Mouse (Mus musculus): ENCODE results near the gene Zfp784. TPM values are rescaled to one million over a fixed set of nuclear protein-coding genes. Genes with fewer than 3 reads are reported as not detected.
"Not testable (repeated sequence)": the region's sequence is repeated elsewhere in the genome, so short reads cannot be mapped to it uniquely, and the experiment has no call there.

The Zfp784 gene
- 5.2 and 6.9 TPM in 2 replicates for polyA plus RNA-seq (2012; rRNA removed)

DNA sequence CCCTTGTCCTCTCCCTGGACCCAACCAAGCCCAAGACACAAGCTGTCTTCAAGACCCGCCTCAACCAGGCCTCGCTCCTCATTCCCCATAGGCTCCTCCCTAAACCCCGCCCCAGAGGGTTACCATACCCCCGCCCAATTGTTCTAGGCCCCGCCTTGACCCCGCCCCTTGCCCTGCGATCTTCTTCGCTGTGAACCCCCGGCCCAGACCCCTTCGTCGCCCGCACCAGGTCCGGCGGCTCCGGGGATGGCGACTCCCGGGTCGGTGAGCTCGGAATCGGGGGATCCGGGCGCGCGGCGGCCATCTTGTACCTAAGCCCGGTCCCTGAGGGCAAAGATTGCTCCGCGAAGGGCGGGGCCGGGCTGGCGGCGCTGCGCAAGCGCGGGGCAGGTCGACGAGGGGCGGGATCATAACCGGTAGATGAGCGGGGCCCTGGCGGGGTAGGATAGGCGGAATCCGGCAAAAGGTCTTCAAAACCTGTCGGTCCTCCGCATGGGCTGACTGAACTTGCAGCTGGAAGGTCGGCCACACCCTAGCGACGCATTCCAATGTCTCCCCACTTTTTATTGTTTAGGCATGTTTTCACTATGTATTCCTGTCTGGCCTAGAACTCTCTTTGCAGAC is at the start of gene Zfp784:
TSS of gene Zfp784 (minus strand) at position 338 of the 624 bp plus-strand sequence.
- peak; percentile 96 for DNase-seq
- 1% methylated on average over 48 of the region's 48 CpGs for WGBS
- TF ChIP-seq POLR2A (IDR thresholded peaks at IDR 0.05; ENCODE audit: borderline replicate concordance, extremely low read depth, low read depth, low read length) = peak; percentile 64; the same call in 1 of the 2 replicates
- no peak for TF ChIP-seq CTCF (IDR thresholded peaks at IDR 0.05; ENCODE audit: insufficient read depth, low read length)
- peak within 1 kb of the TSS; percentile 99 for H3K4me3 ChIP-seq (replicated peaks; ENCODE audit: extremely low read depth, low read depth, low read length)
- peaks cover 7% of the 10 kb centered on the region for H3K4me1 ChIP-seq (ENCODE audit: control insufficient read depth, insufficient read depth, low read length)

DNA sequence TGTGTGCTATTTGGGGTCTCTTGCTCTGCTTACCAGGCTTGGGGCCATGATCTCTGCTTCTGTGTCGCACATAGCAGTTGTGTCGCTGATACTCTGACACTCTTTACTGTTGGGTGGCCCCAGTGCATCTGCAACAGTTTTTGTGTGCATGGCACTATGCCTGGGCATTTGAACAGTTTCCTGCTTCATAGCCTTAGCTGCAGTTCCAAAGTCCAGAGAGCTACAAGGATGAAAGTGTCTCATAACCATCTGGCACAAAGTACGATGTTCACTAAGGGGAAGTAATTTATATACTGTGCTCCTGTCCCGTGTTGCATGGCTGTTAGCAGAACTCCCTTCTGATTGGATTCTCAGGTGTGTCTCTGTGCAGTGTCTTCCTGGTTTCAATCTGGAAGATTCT is 49.6 kb upstream of the Zfp784 start:
- no peak for DNase-seq
- peaks cover 2% of the 10 kb centered on the region; the same call in 1 of the 2 replicates for H3K4me1 ChIP-seq (ENCODE audit: control insufficient read depth, insufficient read depth, low read length)
- H3K4me3 ChIP-seq (replicated peaks; ENCODE audit: extremely low read depth, low read depth, low read length) = no peak overlapping the region
- no peak for TF ChIP-seq CTCF (IDR thresholded peaks at IDR 0.05; ENCODE audit: insufficient read depth, low read length)
- no peak for TF ChIP-seq POLR2A (IDR thresholded peaks at IDR 0.05; ENCODE audit: borderline replicate concordance, extremely low read depth, low read depth, low read length)
- WGBS = 75% methylated on average over 4 of the region's 4 CpGs

DNA sequence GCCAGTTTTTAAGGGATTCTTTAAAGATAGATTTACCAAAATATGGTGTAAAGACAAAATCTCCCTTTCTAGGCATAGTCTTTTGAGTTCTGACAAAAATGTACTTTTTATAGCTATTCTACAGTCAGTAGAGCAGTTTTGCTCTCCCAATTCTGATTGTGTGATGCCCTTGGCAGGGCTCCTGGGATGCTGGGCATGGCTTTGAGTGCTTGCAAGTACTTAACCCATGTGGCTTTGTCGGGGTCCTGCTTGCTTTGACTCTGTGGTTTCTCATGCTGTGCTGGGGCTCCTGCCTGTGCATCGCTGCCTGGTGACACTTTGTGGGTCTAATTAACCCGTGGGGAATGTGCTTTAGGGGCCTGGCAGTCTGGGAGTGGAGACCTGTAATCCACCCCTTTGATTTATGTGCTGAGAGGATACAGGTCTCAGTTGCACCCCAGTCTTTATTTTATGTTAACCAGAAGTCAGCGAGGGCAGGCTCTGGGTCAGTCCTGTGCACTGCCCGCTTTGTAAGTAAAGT is 48.7 kb upstream of the Zfp784 start:
- DNase-seq = no peak
- 77% methylated on average over 5 of the region's 5 CpGs for WGBS
- TF ChIP-seq POLR2A (IDR thresholded peaks at IDR 0.05; ENCODE audit: borderline replicate concordance, extremely low read depth, low read depth, low read length) = no peak
- no peak for TF ChIP-seq CTCF (IDR thresholded peaks at IDR 0.05; ENCODE audit: insufficient read depth, low read length)
- Histone ChIP-seq H3K4me3 (replicated peaks; ENCODE audit: extremely low read depth, low read depth, low read length) (no peak overlapping the region), H3K4me1 (ENCODE audit: control insufficient read depth, insufficient read depth, low read length) (peaks cover 4% of the 10 kb centered on the region; the same call in 1 of the 2 replicates)

DNA sequence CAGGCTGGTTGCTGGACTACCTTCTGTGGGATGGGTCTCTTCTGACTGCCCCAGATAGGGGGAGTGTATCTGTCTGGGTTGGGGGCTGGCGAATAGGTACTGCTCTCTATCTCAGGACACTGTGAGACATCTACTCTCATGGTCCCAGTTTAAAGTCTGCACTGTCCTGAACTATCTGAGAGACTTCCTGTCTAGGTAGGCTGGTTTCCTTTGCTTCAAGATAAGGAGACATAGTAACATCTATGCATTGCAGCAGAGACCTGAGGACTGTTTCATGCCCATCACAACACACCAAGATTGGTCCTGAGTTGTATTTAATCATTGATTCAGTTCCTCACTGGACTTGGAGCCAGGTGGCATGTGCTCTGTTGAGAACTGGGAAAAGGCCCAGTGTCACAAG is 47.3 kb upstream of the Zfp784 start:
- no peak for DNase-seq
- H3K4me3 ChIP-seq (replicated peaks; ENCODE audit: extremely low read depth, low read depth, low read length) = no peak overlapping the region
- 83% methylated on average over 1 of the region's 1 CpGs for WGBS
- no peak for TF ChIP-seq CTCF (IDR thresholded peaks at IDR 0.05; ENCODE audit: insufficient read depth, low read length)
- TF ChIP-seq POLR2A (IDR thresholded peaks at IDR 0.05; ENCODE audit: borderline replicate concordance, extremely low read depth, low read depth, low read length) = no peak
- peaks cover 6% of the 10 kb centered on the region; the same call in 1 of the 2 replicates for H3K4me1 ChIP-seq (ENCODE audit: control insufficient read depth, insufficient read depth, low read length)

DNA sequence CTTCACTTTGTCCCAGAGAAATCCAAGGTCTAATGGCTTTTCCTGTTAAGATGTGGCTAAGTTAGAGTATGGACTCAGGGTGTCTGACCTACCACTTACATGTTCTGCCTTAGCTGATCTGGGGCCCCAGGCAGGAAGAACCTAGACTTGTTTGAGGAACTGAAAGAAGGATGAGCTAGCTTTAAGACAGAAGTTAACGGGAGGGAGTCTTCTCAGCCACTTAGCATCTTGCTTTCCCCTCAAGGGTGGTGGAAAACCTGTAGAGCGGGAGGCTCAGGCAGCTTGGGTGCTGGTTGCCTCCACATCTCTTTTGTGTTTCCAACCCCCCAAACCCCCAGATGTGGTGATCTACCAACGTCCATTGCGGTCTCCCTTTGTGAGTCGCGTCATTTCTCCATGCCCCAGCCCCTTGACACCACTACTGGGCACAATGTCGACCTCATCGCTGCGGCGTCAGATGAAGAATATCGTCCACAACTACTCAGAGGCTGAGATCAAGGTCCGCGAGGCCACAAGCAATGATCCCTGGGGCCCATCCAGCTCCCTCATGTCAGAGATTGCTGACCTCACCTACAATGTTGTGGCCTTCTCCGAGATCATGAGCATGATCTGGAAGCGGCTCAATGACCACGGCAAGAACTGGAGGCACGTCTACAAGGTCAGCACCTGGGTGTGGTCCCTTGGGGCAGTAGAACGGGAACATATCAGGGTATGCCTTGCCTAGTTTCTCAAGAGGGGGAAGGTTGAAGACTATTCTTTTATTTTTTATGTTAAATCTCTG is 45.3 kb upstream of the Zfp784 start:
- no peak for TF ChIP-seq POLR2A (IDR thresholded peaks at IDR 0.05; ENCODE audit: borderline replicate concordance, extremely low read depth, low read depth, low read length)
- TF ChIP-seq CTCF (IDR thresholded peaks at IDR 0.05; ENCODE audit: insufficient read depth, low read length) = no peak
- no peak for DNase-seq
- 72% methylated on average over 18 of the region's 18 CpGs for WGBS

DNA sequence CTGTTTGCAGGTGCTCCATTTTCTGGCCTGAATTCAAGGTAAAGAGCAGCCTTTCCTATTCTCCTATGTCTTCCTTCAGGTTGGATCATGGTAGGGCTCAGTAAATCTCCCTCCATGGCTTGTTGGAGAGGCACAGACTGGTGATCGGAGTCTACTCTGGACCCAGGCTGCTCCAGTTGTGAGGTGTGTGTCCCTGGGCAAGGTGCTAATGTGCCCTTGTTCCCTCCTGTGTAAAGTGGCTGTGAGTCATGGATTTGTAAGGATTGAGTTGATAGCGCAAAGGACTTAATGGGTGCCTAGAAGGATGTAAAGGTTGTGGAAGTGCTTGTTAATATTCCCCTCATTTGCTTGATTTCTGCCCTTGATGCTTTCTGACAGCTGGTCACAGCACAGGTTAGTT is 43.7 kb upstream of the Zfp784 start:
- no peak for DNase-seq
- Histone ChIP-seq H3K4me1 (ENCODE audit: control insufficient read depth, insufficient read depth, low read length) (peaks cover 6% of the 10 kb centered on the region; the same call in 1 of the 2 replicates), H3K4me3 (replicated peaks; ENCODE audit: extremely low read depth, low read depth, low read length) (no peak overlapping the region)
- TF ChIP-seq CTCF (IDR thresholded peaks at IDR 0.05; ENCODE audit: insufficient read depth, low read length) (no peak), POLR2A (IDR thresholded peaks at IDR 0.05; ENCODE audit: borderline replicate concordance, extremely low read depth, low read depth, low read length) (no peak)
- 86% methylated on average over 2 of the region's 2 CpGs for WGBS

More for the DNA sequence above, 45.3 kb upstream of the Zfp784 start:
- H3K4me1 ChIP-seq (ENCODE audit: control insufficient read depth, insufficient read depth, low read length) = peaks cover 6% of the 10 kb centered on the region; the same call in 1 of the 2 replicates
- H3K4me3 ChIP-seq (replicated peaks; ENCODE audit: extremely low read depth, low read depth, low read length) = no peak overlapping the region

DNA sequence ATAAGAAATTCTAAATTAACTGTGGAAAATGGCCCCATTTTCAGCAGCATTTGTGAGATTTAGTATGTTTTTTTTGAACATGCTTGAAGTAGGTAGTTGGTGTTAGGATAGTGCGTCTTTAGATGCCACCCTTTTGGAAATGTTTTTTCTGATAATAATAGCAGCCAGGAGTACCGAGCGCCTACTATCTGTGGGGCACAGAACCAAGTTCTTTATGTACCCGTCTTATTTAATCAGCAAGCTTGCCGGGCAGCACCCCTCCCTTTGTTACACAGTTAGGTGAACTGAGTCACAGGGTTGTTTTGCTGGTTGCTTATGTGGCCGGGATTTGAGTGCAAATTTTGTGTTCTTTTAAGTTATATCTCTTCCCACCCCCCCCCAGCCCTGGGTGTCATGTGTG is 43.0 kb upstream of the Zfp784 start:
- 37% methylated on average over 6 of the region's 6 CpGs for WGBS
- TF ChIP-seq POLR2A (IDR thresholded peaks at IDR 0.05; ENCODE audit: borderline replicate concordance, extremely low read depth, low read depth, low read length) = no peak
- TF ChIP-seq CTCF (IDR thresholded peaks at IDR 0.05; ENCODE audit: insufficient read depth, low read length) = no peak
- no peak overlapping the region for H3K4me3 ChIP-seq (replicated peaks; ENCODE audit: extremely low read depth, low read depth, low read length)

DNA sequence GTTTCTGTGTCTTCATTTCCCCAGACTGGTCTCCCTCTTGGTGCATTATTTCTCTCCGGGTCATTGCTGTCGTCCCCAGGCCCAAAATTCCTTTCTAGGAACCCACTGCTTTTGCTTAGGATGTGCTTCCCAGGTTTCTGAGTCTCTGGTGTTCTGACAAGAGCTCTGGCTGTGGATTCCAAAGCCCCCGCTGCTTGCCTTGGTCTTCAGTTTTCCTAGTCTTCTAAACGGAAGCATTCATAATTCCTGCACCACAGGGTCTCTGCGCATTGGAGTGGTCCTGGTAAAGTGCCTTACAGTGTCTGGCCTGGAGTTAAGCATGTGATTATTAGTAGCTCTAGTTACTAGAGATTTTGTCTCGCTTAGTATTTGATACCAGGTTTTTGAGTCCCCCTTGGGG is 42.6 kb upstream of the Zfp784 start:
- WGBS = 7% methylated on average over 6 of the region's 6 CpGs

More for the DNA sequence above, 43.0 kb upstream of the Zfp784 start:
- H3K4me1 ChIP-seq (ENCODE audit: control insufficient read depth, insufficient read depth, low read length) = peaks cover 6% of the 10 kb centered on the region; the same call in 1 of the 2 replicates
- no peak for DNase-seq

DNA sequence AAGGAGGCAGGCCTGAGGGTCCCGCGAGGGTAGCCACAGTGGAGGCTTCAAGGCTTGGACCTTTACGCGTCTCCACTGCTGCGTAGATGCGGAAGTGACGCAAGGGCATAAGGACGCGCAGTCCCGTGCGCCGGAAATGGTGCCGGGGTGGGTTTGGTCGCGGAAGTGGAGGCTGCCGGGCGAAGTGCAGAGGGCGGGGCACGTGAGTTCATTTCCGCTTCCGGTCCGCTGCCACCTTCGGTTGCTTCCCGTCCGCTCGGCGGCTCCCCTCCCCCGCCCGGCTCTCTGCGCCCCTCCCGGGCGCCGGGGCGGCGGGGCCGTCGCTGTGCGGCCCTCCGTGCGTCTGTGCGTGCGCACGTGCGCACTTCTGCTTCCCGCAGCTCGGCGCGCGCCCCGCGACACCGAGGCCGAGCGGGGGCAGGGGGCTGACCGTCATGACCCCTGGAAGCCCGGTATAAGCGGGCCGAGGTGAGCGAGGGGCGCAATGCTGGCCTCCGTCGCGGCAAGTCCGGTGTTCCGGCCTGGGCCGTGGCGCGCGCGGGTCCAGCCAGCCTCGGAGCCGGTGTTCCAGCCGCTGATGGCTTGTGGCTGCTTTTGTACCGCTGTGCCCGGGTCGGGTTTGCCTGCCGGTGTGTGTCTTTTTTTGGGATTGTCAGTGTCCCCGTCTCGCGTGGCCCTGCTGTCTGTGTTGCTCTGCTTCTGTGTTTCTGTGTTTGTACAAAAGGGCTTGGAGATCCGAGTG is 41.9 kb upstream of the Zfp784 start, which contains the start of gene Epn1:
TSS of gene Epn1 (plus strand) at position 226 of the 742 bp plus-strand sequence.
- peak; percentile 94 for DNase-seq
- TF ChIP-seq POLR2A (IDR thresholded peaks at IDR 0.05; ENCODE audit: borderline replicate concordance, extremely low read depth, low read depth, low read length) = peak; percentile 76; the same call in 1 of the 2 replicates
- TF ChIP-seq CTCF (IDR thresholded peaks at IDR 0.05; ENCODE audit: insufficient read depth, low read length) = no peak
- WGBS = under 1% methylated on average over 81 of the region's 81 CpGs
- Histone ChIP-seq H3K4me1 (ENCODE audit: control insufficient read depth, insufficient read depth, low read length) (peaks cover 4% of the 10 kb centered on the region; the same call in 1 of the 2 replicates), H3K4me3 (replicated peaks; ENCODE audit: extremely low read depth, low read depth, low read length) (peak within 1 kb of the TSS; percentile 58)

More for the DNA sequence above, 42.6 kb upstream of the Zfp784 start:
- no peak for DNase-seq
- Histone ChIP-seq H3K4me1 (ENCODE audit: control insufficient read depth, insufficient read depth, low read length) (peaks cover 6% of the 10 kb centered on the region; the same call in 1 of the 2 replicates), H3K4me3 (replicated peaks; ENCODE audit: extremely low read depth, low read depth, low read length) (peak overlapping the region; percentile 58)
- TF ChIP-seq CTCF (IDR thresholded peaks at IDR 0.05; ENCODE audit: insufficient read depth, low read length) = no peak
- no peak for TF ChIP-seq POLR2A (IDR thresholded peaks at IDR 0.05; ENCODE audit: borderline replicate concordance, extremely low read depth, low read depth, low read length)

DNA sequence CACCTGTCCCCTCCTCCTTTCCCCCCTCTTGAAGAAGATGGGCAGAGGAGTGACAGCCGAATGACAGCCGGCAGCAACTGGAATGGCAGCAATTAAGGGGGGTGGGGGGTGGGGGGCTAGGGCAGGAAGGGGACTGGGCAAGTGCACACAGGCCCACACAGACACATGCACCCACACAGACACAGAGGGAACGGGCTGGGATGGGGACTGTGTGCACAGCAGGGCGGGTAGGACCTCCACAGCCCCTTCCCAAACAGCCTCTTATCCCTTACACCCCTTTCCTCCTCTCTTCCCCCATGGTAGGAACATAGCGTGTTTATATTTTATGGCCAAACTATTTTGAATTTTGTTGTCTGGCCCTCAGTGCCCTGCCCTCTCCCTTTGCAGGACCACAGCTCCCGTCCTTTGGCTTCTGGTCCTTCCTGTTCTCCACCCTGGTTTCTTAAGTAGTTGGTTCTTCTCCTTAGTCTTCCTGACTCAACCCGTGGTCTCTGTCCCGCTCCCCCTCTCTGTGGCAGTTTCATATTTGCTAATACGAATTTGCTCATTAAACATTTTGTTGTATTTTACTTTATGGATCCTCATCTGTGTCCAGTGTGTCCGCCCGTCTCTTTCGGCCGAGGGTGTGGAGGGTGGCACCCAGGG is 41.2 kb upstream of the Zfp784 start:
- H3K4me1 ChIP-seq (ENCODE audit: control insufficient read depth, insufficient read depth, low read length); DNase-seq: not testable (repeated sequence)
- WGBS = 26% methylated on average over 10 of the region's 13 CpGs
- H3K4me3 ChIP-seq (replicated peaks; ENCODE audit: extremely low read depth, low read depth, low read length) = peak overlapping the region; percentile 58

Measured in lung, adult 2 months (tissue).